Mouse (Mus musculus): Measurements from ENCODE around the gene Sergef.

The Sergef gene

DNA sequence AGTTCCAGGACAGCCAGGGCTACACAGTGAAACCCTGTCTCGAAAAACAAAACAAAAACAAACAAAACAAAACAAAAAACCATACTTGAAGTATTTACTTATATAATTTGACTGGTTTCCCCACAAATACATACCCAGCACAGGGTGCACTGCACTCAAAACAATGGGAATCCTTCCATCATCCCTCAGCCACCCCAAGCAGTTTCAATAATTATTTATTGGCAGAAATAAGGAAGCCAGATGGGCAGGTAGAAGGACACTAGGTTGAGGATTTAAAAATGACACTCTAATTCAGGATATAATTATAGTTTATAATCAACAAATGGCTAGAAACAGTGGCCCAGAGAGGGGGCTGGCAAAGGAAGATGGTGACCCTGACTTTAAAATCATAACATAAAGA, 99.0 kb downstream of the Sergef start:
- no peak for DNase-seq (ENCODE audit: low read depth)

DNA sequence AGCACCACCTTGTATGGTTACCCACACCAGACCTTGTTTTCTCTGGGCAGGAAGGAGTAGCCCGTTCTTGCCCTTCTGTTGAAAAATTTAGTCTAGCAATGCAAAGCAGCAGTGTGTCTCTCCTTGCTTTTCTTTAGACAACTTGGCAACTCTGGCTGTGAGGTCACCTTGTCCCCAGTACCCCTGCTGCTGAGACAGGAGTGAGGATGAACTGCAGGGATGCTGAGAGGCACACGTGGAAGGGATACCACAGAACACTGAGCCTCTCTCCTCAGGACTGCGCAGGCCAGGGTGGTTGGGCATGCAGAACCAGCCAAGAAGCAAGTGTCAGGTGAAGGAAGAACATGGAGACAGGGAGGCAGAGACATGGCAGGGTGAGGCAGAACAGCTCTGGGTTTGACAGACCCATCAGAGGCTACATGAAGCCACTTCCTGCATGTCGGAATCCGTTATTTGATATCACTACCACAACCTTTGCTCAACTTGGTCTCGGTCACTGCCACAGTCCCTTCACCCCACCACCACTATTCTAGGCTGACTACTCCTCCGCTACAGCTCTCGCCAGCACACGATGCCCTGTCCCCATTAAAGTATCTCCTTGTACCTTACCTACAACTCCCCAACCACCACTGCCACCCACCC, 103.0 kb downstream of the Sergef start:
- DNase-seq (ENCODE audit: low read depth), result no peak

DNA sequence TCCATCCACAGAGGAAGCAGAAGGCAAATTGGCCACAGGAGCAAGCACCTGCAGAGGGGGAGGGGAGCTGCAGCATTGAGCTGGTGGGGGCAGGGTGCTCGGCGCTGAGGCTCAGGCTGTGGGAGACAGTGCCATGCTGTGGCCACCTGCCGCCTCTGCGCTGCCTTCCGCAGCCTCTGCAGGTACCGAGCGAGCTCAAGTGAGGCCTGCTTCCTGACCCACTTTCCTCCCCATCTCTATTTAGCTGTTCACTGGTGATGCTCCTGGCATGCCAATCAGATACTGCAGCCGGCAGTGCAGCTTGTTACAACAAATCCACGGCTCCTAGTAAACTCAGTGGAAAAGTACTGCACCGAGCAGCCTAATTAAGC, 104.2 kb downstream of the Sergef start:
- DNase-seq (ENCODE audit: low read depth), result no peak

DNA sequence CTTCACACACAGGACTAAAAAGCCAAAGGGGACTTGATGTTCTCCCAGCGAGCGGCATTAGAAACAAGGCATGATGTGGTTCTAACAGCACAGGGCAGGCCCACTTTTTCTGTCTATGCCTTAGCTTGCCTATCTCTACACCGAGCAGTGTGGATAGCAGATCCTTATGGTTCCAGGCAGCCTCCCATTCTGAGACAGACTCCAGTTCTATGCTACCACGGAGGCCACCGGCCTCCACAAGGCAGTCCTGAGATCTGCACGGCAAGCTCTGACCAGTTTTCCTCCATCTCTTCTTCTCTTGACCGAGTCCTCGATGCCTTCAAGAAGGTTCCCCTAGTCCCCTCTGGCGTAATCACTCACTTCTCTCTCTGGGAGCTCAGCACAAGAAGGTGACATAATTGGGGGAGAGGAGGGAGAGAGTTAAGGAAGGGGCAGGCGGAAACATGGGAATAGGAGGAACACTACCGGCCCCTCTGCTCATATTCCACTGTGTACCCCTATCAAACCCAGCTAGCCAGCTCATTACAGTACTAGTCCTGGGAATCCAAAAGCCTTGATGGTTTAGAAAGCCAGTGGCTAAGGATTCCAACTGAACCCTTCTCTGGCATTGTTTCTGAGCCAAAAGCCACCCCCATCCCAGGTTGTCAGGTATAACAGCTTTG, 104.7 kb downstream of the Sergef start:
- no peak for DNase-seq (ENCODE audit: low read depth)

DNA sequence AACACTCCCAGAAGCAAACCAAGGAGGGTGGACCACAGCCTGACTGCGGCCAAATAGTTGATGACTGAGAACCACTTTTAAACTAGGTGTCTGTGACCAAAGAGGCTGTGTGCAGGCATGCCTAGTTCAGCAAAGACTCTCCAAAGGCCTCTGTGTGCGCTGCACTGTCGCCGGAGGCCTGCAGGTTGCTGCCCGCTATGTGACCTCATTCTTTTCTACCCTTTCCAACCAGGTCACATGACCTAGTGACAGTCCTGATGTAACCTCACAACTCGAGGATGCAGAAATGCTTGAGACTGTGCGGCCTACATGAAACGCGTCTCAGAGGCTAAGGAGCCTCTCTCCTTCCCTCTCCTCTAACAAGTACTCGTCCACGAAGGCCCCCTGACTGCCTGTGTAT, 106.1 kb downstream of the Sergef start:
- no peak for DNase-seq (ENCODE audit: low read depth)

DNA sequence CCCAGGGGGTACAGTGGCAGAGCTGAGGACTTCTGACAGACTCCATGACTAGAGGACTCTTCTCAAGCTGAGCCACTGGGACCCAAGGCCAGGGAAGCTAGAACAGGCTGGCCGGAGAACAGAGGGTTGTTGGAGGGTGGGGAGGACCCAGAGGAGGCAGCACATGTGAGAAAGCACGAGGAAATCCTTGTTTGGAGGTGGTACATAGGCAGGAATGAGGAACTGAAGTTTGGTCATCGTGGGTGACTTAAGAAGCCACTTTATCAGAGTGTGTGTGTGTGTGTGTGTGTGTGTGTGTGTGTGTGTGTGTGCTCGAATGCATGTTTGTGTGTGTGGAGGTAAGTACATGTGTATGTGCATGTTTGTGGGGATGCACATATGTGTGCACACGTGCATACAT, 108.3 kb downstream of the Sergef start:
- no peak for DNase-seq (ENCODE audit: low read depth)

DNA sequence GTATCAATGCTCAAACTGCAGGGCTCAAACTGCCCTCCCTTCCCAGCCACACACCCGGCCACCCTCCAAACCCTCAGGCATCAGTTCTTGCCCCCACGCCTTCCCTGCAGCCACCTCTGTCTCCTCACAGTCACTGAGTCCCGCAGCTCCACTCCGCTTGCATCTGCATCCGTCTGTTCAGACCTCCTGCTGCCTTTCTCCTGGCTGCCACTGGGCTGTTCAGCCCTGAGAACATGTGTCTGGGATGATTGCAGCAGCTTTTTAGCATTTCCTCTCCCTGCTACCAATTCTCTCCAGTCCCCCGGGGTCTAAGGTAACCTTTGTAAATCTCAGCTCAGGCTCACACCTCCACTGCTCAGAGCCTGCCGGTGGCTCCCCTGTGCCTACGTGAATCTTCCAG, 109.7 kb downstream of the Sergef start:
- DNase-seq (ENCODE audit: low read depth), result no peak

DNA sequence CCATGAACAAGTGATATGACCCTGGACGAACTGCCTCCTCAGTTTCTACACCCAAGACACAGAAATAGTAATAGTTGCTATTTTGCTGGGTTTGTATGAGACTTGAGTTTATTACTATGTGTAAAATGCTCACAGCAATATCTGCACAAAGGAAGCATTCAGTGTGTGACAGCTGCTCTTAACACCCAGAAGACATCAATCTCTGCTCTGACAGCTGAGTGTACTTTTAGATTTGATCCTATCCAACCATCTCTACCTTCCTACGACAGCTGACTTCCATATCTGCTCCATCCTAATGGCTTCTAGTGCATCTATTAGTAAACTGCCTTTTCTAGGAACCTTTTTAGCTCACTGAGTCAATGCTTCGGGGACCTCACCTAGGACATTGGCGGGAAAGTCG, 110.3 kb downstream of the Sergef start:
- no peak for DNase-seq (ENCODE audit: low read depth)

DNA sequence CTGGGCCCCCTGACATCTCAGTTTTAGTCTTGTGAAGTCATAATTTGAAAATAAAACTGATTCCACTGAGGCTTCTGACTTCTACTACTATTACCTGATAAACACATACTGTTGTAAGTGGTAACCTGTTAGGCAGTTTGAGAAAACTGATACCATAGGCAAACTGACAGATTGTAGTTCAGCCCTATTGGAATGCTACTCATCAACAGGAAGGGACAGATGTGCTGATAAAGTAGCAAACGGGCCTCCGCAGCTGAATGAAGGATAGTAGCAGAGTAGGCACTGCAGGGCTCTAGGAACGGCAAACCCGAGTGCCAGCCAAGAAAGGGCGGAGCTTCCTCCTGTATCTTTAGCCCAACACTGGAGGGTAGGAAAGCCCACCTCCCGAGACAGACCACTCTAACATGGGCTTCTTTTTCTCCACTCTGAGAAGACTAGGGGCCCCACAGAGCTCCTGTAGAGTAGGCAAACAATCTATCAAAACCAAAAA, 112.9 kb downstream of the Sergef start:
- DNase-seq (ENCODE audit: low read depth), result no peak

DNA sequence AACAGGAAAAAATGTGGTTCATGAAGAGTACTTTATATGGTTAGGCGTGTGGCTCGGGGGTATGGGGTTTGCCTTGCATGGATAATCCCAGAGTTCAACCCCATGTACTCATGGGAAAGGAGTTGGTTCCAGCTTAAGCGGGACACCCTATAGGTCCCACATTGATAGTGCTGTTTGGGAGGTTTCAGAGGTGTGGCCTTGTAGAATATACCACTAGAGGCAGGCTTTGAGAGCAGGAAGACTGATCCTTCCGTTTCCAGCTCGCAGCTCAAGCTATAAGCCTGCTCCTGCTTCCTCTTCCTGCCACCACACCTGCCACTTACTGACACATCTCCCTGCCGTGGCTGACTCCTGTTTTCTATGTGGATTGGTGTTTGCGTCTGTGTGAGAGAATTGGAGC, 116.4 kb downstream of the Sergef start:
- DNase-seq (ENCODE audit: low read depth), result no peak

DNA sequence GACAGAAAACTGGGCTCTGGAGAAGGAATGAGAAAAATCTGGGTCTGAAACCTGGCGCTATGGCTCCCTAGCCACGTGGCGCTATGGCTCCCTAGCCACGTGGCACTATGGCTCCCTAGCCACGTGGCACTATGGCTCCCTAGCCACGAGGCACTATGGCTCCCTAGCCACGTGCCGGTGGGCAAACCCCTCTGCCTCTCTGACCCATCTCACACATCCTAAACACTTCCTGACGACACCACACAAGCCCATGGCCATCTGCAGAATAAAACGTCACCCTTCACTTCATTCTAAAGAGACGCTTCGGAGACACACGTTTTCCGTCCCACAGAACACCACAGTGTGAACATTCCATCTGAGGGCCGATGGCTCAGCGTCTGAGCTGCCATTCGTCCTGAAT, 117.8 kb downstream of the Sergef start:
- no peak for DNase-seq (ENCODE audit: low read depth)

DNA sequence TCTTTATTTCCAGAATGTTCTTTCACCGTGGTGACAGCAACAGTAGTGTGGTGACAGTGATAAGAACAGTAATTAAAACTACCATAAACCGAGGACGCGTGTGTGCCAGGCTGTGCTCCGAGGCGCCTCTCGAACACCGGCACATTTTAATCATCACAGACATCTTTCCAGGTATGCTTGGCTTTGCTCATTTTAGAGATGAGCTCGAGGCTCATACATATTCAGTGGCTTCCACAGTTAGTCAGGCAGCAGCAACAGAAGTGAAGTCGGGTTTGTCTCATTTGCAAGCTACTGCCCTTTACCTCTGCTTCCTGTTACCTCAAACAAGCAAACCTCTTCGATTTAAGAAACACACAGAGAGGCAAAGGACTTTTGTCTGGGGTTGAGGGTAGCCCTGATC, 120.5 kb downstream of the Sergef start:
- DNase-seq (ENCODE audit: low read depth), result no peak

DNA sequence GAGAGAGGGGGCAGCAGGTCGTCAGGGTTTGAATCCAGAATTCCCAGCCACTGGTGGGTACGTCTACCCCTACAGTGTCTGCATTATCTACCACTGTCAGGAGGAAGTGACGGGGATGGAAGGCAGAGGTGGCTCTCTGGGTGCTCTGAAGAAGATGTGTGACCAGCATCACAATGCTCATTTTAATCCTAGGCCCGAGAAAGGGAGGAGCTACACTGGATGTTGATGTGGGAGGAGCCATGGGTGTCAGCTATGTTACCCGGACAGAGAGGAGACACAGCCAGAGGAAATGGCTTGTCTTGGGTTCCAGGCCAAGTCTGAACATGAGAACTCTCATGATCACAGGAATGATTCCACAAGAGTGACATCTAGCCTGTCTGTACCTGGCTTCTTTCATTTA, 122.4 kb downstream of the Sergef start:
- no peak for DNase-seq (ENCODE audit: low read depth)

DNA sequence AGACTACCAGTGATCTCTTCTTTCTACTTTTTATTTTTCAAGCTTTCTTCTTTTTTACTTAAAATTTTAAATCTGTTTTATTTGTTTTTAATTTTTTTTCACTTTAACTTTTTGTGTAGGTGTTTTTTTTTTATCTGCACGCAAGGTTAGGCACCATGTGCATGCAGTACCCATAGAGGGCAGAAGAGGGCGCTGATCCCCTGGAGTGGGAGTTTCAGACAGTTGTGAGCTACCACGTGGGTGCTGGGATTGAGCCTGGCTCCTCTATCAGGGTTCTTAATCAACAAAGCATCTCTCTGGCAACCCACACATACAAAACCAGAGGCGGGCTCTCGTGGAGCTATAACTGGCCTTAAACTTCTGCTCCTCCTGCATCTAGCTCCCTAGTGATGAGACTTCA, 123.6 kb downstream of the Sergef start:
- DNase-seq (ENCODE audit: low read depth), result peak; percentile 6

DNA sequence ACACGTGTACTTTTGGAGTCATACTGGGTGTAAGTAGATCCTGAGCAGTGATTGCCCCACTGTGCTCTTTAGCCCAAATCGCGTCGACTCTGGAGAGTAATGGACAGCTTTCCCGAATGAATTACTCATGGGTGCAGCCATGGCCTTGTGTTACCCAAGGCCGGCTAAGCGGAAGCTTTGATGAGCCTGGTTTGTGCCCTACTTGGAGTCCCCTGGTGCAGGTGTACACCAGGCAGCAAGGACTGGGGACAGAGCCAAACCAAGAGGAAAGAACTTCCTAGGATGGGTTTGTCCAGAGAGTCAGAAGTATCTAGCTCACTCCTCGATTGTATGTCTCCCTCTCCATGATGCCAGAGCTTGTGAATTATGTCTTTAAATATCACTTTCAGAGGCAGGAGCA, 124.6 kb downstream of the Sergef start:
- no peak for DNase-seq (ENCODE audit: low read depth)

DNA sequence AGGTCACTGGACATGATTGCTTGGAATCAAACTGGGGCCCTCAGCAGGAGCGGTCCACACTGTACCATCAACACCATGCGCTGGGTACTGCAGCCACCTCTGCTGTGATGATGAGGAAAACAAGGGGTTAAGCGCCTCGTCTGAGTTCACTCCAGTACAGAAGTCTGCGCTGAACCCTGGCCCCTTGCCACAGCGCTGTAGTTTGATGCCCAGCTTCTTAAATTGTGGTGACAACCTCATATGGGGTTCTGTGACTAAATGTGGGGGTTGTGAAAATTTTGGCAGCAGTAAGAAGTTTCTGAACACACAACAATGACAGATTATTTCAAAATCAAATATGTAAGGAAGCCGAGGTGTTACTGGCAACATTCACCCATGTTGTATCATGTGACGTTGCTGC, 126.0 kb downstream of the Sergef start:
- DNase-seq (ENCODE audit: low read depth), result peak; percentile 38

DNA sequence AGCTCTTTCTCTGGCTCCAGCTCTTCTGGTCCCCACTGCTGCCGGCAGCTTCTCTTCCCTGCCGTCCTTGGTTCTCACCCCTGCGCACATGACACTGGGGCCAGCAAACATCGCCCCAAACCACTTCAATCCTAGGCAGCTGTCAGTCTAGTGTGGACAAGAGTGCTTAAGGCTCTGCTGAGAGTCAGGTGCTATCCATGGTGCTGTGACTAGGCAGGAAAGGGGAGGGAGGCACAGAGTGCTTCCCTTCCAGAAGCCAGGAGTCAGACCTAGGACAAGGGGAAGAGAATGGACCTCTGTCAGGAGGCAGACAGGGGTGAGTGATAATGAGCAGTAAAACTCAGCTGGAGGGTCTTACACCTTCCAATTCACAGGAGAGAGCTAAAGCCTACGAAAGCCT, 126.8 kb downstream of the Sergef start:
- DNase-seq (ENCODE audit: low read depth), result peak; percentile 10

DNA sequence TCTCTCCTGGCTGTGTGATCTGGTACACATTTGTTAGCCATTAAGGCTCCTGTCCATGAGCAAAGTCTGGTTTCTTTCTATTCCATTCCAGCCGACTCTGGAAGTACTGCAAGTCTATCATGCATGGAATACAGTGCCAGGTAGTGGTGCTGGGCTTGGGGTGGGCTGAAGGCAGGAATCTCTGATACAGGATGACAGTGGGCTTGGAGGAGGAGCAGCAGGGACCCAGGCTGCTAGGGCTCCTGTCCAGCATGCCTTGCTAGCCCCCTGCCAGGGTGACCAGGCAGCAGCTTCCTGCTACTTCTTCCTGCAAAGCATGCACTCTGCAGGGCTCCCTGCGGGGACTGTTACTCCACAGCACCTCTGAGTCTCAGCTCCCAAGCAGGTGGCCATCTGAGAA, 128.8 kb downstream of the Sergef start:
- no peak for DNase-seq (ENCODE audit: low read depth)

DNA sequence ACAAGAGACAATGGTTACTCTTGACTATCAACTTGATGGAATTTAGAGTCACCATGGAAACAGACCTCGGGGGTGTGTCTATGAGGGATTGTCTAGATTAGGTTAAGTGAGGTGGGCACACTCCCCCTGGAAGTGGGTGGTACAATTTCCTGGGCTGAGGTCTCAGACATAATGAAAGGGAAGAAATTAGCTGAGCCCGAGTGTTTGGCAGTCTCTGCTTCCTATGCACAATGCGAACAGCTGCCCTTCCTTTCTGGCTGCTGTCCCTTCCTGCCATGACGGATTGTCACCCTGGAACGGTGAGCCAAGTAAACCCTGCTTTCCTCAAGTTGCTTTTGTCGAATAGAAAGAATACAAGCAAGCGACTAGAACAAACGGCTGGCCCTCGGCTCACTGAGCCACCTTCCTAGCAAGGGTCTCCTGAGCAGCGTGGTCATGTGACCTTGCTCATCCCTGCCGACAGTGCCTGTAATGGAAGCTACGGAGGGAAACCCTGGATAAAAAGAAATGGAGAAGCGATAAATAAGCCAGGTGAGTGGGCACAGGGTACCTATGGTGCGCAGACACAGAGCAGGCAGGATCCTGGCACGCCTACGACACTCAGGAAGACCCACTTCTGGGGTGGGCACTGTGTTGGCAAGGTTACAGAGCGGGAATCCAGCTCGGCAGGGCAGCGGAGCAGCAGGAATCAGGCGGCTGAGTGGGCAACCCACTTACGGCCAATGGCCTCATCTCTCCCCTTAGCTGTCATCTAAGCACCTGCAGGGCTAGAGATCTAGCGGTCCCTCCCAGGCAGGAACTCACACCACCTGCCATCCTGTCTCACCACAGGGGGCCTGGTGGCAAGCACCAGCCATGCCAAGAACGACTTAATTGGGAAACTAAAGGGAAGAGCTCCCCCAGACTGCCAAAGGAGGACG, 130.0 kb downstream of the Sergef start:
- DNase-seq (ENCODE audit: low read depth), result no peak

DNA sequence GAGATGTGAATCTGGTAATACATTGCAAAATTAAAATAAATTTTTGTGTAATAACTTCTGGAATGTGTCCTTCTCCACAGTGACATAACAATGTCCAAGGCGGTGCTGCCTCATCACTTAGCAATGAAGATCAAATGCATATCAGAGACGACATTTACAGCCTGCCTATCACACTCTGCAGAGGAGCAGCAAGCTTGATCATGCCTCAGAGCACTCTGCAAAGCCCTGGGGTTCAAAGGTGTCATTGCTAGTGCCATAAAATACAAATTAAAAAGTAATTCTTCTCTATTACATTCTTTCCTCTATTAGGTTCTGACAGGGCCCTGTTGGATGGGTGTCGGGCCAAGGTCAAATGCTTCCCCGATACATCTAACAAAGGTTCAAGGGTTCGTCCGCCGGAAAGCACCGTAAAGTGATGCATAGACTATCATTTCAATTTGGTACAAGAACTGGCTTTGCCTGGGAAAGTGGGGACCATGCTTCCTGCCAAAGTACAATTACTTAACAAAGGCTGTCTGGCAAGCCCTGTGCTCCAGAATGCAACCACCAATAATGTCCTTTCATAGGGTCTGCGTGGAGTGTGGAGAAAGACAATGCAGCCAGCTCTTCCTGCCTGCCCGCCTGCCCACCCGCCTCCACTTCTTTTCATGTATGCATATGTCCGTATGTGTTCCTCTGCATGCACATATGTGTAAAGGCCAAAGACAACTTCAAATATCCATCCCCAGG, 130.9 kb downstream of the Sergef start:
- DNase-seq (ENCODE audit: low read depth), result no peak

DNA sequence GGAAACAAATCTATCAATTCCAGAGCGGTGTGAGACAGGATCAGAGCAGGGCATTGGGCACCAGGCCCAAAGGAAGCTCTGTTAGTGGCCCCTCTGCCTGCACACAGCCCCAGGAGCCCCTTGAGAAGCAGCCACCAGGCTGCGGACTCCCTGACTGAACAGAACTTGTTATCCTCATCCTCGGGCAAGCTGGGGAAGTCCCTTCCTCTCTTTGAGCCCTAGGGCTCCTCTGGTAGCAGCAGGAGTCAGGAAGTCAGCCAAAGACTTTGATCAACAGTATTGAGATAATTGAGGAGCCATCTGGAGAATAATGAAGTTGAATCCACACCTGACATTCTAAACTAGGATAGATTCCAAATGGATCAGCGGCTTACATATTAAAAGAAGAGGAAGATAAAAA, 135.4 kb downstream of the Sergef start:
- no peak for DNase-seq (ENCODE audit: low read depth)

DNA sequence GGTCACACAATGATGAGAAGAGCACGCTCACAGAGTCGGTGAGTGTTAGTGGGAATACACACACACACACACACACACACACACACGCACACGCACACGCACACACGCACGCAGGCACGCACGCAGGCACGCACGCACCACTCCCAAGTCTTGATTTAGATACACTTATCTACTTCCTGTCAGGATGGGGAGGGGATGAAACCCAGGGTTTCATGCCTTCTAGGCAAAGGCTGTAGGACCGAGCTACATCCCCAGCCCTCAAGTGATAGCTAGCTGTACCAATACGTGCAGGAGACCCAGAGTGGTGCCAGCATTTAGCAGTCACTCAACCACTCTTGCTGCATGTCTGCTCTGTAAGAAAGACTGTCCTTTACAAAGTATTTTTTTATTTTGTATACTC, 137.0 kb downstream of the Sergef start:
- DNase-seq (ENCODE audit: low read depth), result no peak

Data from NIH3T3 (cell line).